Mouse (Mus musculus) embryonic facial prominence, embryonic 11.5 days (tissue): ENCODE measurements around the gene Tmc1. TPM values are rescaled to one million over a fixed set of nuclear protein-coding genes. Genes with fewer than 3 reads are reported as not detected.

Source experiments
- ATAC-seq: fragments of 200-750 bp; cut with Nextera tagmentation; replicated peaks from 2 replicates; pipeline ENCODE4 v1.8.0; 2017; ENCODE audit warnings: low read depth; ENCODE audit not compliant: insufficient number of reproducible peaks, low FRiP score, low TSS enrichment
- DNase-seq: peaks from one replicate; pipeline ENCODE4 v3.0.0-alpha.2; 2015; ENCODE audit warnings: low spot score
- H3K27ac ChIP-seq: fragments of 300-500 bp; sonication (generic); replicated peaks from 2 replicates; pipeline ENCODE4 v1.5.1; 2014; ENCODE audit warnings: mild to moderate bottlenecking, low read depth, low read length, control low read depth
- H3K27me3 ChIP-seq: fragments of 300-500 bp; sonication (generic); 2 replicates; pipeline ENCODE4 v1.6.1; 2014; ENCODE audit warnings: mild to moderate bottlenecking, low read length, moderate library complexity, mixed read lengths; ENCODE audit not compliant: control insufficient read depth, insufficient read depth
- H3K36me3 ChIP-seq: fragments of 300-500 bp; sonication (generic); replicated peaks from 2 replicates; pipeline ENCODE4 v1.6.1; 2014; ENCODE audit warnings: low read depth, mild to moderate bottlenecking, low read length, moderate library complexity, mixed read lengths; ENCODE audit not compliant: control insufficient read depth, insufficient read depth
- H3K4me1 ChIP-seq: fragments of 300-500 bp; sonication (generic); 2 replicates; pipeline ENCODE4 v1.6.1; 2014; ENCODE audit warnings: low read length, mixed read lengths; ENCODE audit not compliant: control insufficient read depth, insufficient read depth
- H3K4me2 ChIP-seq: fragments of 300-500 bp; sonication (generic); 2 replicates; pipeline ENCODE4 v1.6.1; 2014; ENCODE audit warnings: low read depth, mild to moderate bottlenecking, control low read depth, low read length, moderate library complexity
- H3K4me3 ChIP-seq: fragments of 300-500 bp; sonication (generic); 2 replicates; pipeline ENCODE4 v1.5.1; 2014; ENCODE audit warnings: low read depth, low read length, control low read depth
- H3K9ac ChIP-seq: fragments of 300-500 bp; sonication (generic); replicated peaks from 2 replicates; pipeline ENCODE4 v1.6.1; 2014; ENCODE audit warnings: mild to moderate bottlenecking, control low read depth, low read length
- H3K9me3 ChIP-seq: fragments of 300-500 bp; sonication (generic); replicated peaks from 2 replicates; pipeline ENCODE4 v1.6.1; 2016; ENCODE audit warnings: mild to moderate bottlenecking, low read length, inconsistent platforms, mixed read lengths; ENCODE audit not compliant: control insufficient read depth
- WGBS: fragments of 180-500 bp; shearing (Covaris S2); extraction: QIAGEN DNeasy Blood & Tissue Kit; methylation state at CpG from one replicate; pipeline ENCODE4 v1.1.7; 2014; 5-methylcytosine and 5-hydroxymethylcytosine counted together
- polyA plus RNA-seq: library from polyadenylated mRNA; unstranded; fragments of >200 nt; fragmentation: Nextera tagmentation; extraction: Ambion mirVana; gene quantifications from 2 replicates; pipeline ENCODE4 v1.2.1, GENCODE M21; 2014

The Tmc1 gene
- polyA plus RNA-seq, 1 experiment from 2014 or later: 0.42 TPM

GRCm38 (mm10) chr19:20923336-20924211 is 30.4 kb downstream of the Tmc1 start:
- no peak overlapping the region for H3K4me3 ChIP-seq
- H3K4me1 ChIP-seq: no peaks in the 10 kb centered on the region
- no peak overlapping the region for H3K9ac ChIP-seq
- H3K4me2 ChIP-seq: no peak overlapping the region
- peak; percentile 79 for DNase-seq
- H3K27ac ChIP-seq: no peak overlapping the region; the same call in 1 of the 2 replicates
- no peaks in the 10 kb centered on the region for H3K27me3 ChIP-seq
- ATAC-seq: peak; percentile 87
- no peaks in the 10 kb centered on the region for H3K9me3 ChIP-seq
- 8% methylated on average over 9 of the region's 10 CpGs for WGBS
- H3K36me3 ChIP-seq: no peaks in the 10 kb centered on the region

GRCm38 (mm10) chr19:20918241-20918640 is 35.8 kb downstream of the Tmc1 start:
- no peak overlapping the region for H3K27ac ChIP-seq
- H3K9ac ChIP-seq: no peak overlapping the region
- DNase-seq: no peak
- H3K4me2 ChIP-seq: no peak overlapping the region
- no peaks in the 10 kb centered on the region for H3K9me3 ChIP-seq
- no peak for ATAC-seq
- WGBS: 90% methylated on average over 4 of the region's 4 CpGs
- H3K36me3 ChIP-seq: no peaks in the 10 kb centered on the region
- H3K4me1 ChIP-seq: no peaks in the 10 kb centered on the region
- H3K4me3 ChIP-seq: no peak overlapping the region
- H3K27me3 ChIP-seq: no peaks in the 10 kb centered on the region

DNA sequence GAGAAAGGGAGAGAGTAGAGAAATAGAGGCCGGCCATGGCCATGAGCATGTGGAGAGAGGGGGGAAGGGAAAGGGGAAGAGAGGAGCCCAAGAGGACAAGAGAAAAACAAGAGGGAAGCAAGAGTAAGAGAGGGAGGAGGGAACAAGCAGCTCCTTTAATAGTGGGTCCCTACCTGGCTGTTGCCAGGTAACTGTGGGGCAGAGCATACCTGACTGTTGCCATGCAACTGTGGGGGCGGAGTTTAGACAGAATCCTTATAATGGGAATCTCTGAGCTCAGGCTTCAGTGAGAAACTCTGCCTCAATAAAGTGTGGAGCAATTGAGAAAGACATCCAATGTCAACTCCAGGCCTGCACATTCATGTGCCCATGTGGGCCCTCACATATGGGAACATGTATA is 38.9 kb downstream of the Tmc1 start:
- DNase-seq (no peak), ATAC-seq (no peak)
- Histone ChIP-seq H3K36me3 (no peaks in the 10 kb centered on the region), H3K9ac (no peak overlapping the region), H3K9me3 (no peaks in the 10 kb centered on the region), H3K4me3 (no peak overlapping the region), H3K27me3 (no peaks in the 10 kb centered on the region), H3K27ac (no peak overlapping the region), H3K4me1 (no peaks in the 10 kb centered on the region), H3K4me2 (no peak overlapping the region)
- 78% methylated on average over 2 of the region's 2 CpGs for WGBS

DNA sequence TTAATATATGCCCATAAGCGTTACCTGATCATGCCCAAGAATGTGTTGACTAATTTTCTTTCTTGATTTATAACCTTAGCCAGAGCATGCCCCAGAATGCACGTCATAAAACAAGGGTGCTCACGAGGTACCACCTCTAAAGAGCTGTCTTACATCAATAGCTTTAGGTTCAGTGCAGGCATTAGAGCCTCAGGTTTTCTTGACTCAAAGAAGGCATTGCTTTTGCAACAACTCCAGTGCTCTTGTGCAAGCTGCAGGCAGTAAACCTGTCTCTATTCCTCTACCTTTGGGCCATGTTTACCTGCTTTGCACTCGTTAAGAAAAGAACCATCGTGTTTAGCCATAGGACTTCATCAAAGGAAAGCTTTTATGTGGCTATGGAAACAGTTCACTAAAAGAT is 43.6 kb downstream of the Tmc1 start:
- H3K27ac ChIP-seq: no peak overlapping the region
- no peak for ATAC-seq
- no peaks in the 10 kb centered on the region for H3K4me1 ChIP-seq
- H3K27me3 ChIP-seq: no peaks in the 10 kb centered on the region
- H3K36me3 ChIP-seq: no peaks in the 10 kb centered on the region
- no peak overlapping the region for H3K4me3 ChIP-seq
- no peak overlapping the region for H3K9ac ChIP-seq
- DNase-seq: no peak
- no peaks in the 10 kb centered on the region for H3K9me3 ChIP-seq
- 80% methylated on average over 5 of the region's 5 CpGs for WGBS
- no peak overlapping the region for H3K4me2 ChIP-seq

DNA sequence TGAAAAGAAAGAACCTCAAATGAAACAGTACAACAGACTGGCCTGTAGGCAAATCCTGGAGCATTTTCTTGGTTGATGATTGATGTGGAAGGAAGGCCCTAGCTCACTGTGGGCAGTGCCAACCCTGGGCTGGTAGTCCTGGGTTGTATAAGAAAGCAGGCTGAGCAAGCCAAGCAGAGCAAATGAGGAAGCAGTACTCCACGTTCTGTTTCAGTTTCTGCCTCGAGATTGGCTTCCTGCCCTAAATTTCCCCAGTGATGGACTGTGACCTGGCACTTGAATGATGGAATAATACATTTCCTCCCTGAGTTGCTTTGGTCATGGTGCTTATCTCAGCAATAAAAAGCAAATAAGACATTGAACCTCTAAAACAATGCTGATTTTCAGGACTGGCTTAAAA is 72.8 kb downstream of the Tmc1 start:
- Histone ChIP-seq H3K36me3 (no peaks in the 10 kb centered on the region), H3K9ac (no peak overlapping the region), H3K4me2 (no peak overlapping the region), H3K4me1 (no peaks in the 10 kb centered on the region), H3K9me3 (no peaks in the 10 kb centered on the region), H3K27me3 (no peaks in the 10 kb centered on the region), H3K27ac (no peak overlapping the region), H3K4me3 (no peak overlapping the region)
- 64% methylated on average over 2 of the region's 2 CpGs for WGBS
- ATAC-seq (no peak), DNase-seq (no peak)

GRCm38 (mm10) chr19:20875881-20876280 is 78.1 kb downstream of the Tmc1 start:
- H3K4me3 ChIP-seq: no peak overlapping the region
- H3K27ac ChIP-seq: no peak overlapping the region
- no peaks in the 10 kb centered on the region for H3K36me3 ChIP-seq
- 82% methylated on average over 4 of the region's 4 CpGs for WGBS
- H3K27me3 ChIP-seq: no peaks in the 10 kb centered on the region
- H3K9me3 ChIP-seq: no peaks in the 10 kb centered on the region
- H3K9ac ChIP-seq: no peak overlapping the region
- H3K4me2 ChIP-seq: no peak overlapping the region
- ATAC-seq (no peak), DNase-seq (no peak)
- H3K4me1 ChIP-seq: no peaks in the 10 kb centered on the region

DNA sequence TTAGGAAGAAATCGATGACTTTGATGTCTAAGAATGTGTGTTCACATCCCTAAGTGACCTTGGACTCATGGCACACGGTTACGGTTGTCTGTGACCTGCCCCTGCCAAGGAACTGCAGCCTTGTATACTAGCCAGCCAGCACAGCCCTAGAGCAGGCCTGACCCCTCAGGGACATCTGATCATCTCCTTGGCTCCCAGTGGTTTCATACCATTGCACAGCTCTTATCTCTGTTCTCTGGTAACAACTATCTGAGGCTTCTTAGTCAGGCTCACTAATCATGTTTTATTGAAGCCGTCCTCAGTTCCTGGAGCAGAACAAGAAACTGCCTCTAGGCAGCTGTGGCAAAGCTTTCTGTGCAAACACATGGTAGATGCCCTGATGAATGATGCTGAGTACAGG is 92.2 kb downstream of the Tmc1 start:
- H3K9me3 ChIP-seq: no peaks in the 10 kb centered on the region
- H3K36me3 ChIP-seq: no peaks in the 10 kb centered on the region
- no peak overlapping the region for H3K4me3 ChIP-seq
- H3K4me1 ChIP-seq: no peaks in the 10 kb centered on the region
- 84% methylated on average over 4 of the region's 4 CpGs for WGBS
- no peak for DNase-seq
- no peak for ATAC-seq
- no peak overlapping the region for H3K9ac ChIP-seq
- no peak overlapping the region for H3K4me2 ChIP-seq
- H3K27me3 ChIP-seq: no peaks in the 10 kb centered on the region
- H3K27ac ChIP-seq: no peak overlapping the region

- Histone ChIP-seq H3K27me3 (no peaks in the 10 kb centered on the region), H3K27ac (no peak overlapping the region), H3K9ac (no peak overlapping the region), H3K4me3 (no peak overlapping the region), H3K4me2 (no peak overlapping the region), H3K36me3 (no peaks in the 10 kb centered on the region), H3K9me3 (no peaks in the 10 kb centered on the region), H3K4me1 (no peaks in the 10 kb centered on the region)
- no peak for DNase-seq
- 92% methylated on average over 1 of the region's 1 CpGs for WGBS
- ATAC-seq: no peak
Measured at GRCm38 (mm10) chr19:20860270-20860669, 93.7 kb downstream of the Tmc1 start.
